Mouse (Mus musculus) embryonic facial prominence, embryonic 14.5 days (tissue): ENCODE data around the gene Snrnp25. TPM values are rescaled to one million over a fixed set of nuclear protein-coding genes. Genes with fewer than 3 reads are reported as not detected.
A peak's percentile ranks its signal among the peaks of the same experiment; 100 is the strongest.
"Not testable (repeated sequence)": the region's sequence is repeated elsewhere in the genome, so short reads cannot be mapped to it uniquely, and the experiment has no call there.

ENCODE experiments used
- ATAC-seq: fragments of 200-750 bp; cut with Nextera tagmentation; 2 replicates; pipeline ENCODE4 v1.8.0; 2017; ENCODE audit warnings: low read depth, moderate number of reproducible peaks, moderate TSS enrichment
- DNase-seq: peaks from one replicate; pipeline ENCODE4 v3.0.0-alpha.2; 2015; ENCODE audit warnings: low spot score
- H3K27ac ChIP-seq: fragments of 300-500 bp; sonication (generic); replicated peaks from 2 replicates; pipeline ENCODE4 v1.5.1; 2014; ENCODE audit warnings: low read depth, mild to moderate bottlenecking, low read length, moderate library complexity
- H3K27me3 ChIP-seq: fragments of 300-500 bp; sonication (generic); replicated peaks from 2 replicates; pipeline ENCODE4 v1.6.1; 2014; ENCODE audit warnings: low read length; ENCODE audit not compliant: control insufficient read depth, insufficient read depth
- H3K36me3 ChIP-seq: fragments of 300-500 bp; sonication (generic); 2 replicates; pipeline ENCODE4 v1.6.1; 2014; ENCODE audit warnings: low read length, mixed read lengths; ENCODE audit not compliant: control insufficient read depth, insufficient read depth
- H3K4me1 ChIP-seq: fragments of 300-500 bp; sonication (generic); 2 replicates; pipeline ENCODE4 v1.6.1; 2014; ENCODE audit warnings: antibody characterized with exemption, low read length; ENCODE audit not compliant: control insufficient read depth, insufficient read depth
- H3K4me2 ChIP-seq: fragments of 300-500 bp; sonication (generic); 2 replicates; pipeline ENCODE4 v1.6.1; 2014; ENCODE audit warnings: low read depth, mild to moderate bottlenecking, low read length, moderate library complexity, mixed read lengths
- H3K4me3 ChIP-seq: fragments of 300-500 bp; sonication (generic); 2 replicates; pipeline ENCODE4 v1.5.1; 2014; ENCODE audit warnings: low read depth, mild to moderate bottlenecking, low read length
- H3K9ac ChIP-seq: fragments of 300-500 bp; sonication (generic); 2 replicates; pipeline ENCODE4 v1.6.1; 2014; ENCODE audit warnings: low read depth, mild to moderate bottlenecking, low read length, moderate library complexity, mixed read lengths
- H3K9me3 ChIP-seq: fragments of 300-500 bp; sonication (generic); 2 replicates; pipeline ENCODE4 v1.6.1; 2016; ENCODE audit warnings: low read length; ENCODE audit not compliant: control insufficient read depth
- WGBS: fragments of 180-500 bp; shearing (Covaris S2); extraction: QIAGEN DNeasy Blood & Tissue Kit; methylation state at CpG from one replicate; pipeline ENCODE4 v1.1.7; 2014; 5-methylcytosine and 5-hydroxymethylcytosine counted together
- polyA plus RNA-seq: library from polyadenylated mRNA; unstranded; fragments of >200 nt; fragmentation: Nextera tagmentation; extraction: Ambion mirVana; gene quantifications from 2 replicates; pipeline ENCODE4 v1.2.1, GENCODE M21; 2014

The Snrnp25 gene
- polyA plus RNA-seq, 1 experiment from 2014 or later = 43.2 TPM

GRCm38 (mm10) chr11:32198256-32198955 is 6.8 kb upstream of the Snrnp25 start:
- H3K9me3 ChIP-seq = no peaks in the 10 kb centered on the region
- no peaks in the 10 kb centered on the region for H3K4me1 ChIP-seq
- H3K4me2 ChIP-seq = no peak overlapping the region
- H3K27ac ChIP-seq = no peak overlapping the region
- H3K4me3 ChIP-seq = no peak overlapping the region
- H3K36me3 ChIP-seq = no peaks in the 10 kb centered on the region
- no peak for ATAC-seq
- no peaks in the 10 kb centered on the region for H3K27me3 ChIP-seq
- H3K9ac ChIP-seq = no peak overlapping the region
- WGBS = 69% methylated on average over 13 of the region's 14 CpGs
- no peak for DNase-seq

- DNase-seq (no peak), ATAC-seq (peak; percentile 63; the same call in 1 of the 2 replicates)
- Histone ChIP-seq H3K27me3 (no peaks in the 10 kb centered on the region), H3K27ac (no peak overlapping the region), H3K9me3 (no peaks in the 10 kb centered on the region), H3K4me1 (no peaks in the 10 kb centered on the region), H3K36me3 (no peaks in the 10 kb centered on the region), H3K4me3 (no peak overlapping the region), H3K9ac (no peak overlapping the region), H3K4me2 (no peak overlapping the region)
- 42% methylated on average over 6 of the region's 6 CpGs for WGBS
Observed at GRCm38 (mm10) chr11:32199230-32199629, 6.0 kb upstream of the Snrnp25 start.

GRCm38 (mm10) chr11:32200075-32200601 is 5.1 kb upstream of the Snrnp25 start, which contains the start of gene Il9r:
Gene Il9r, minus strand, starts transcription at chr11:32200279.
- Histone ChIP-seq H3K4me3 (no peak within 1 kb of the TSS), H3K27me3 (no peaks in the 10 kb centered on the region), H3K9me3 (no peaks in the 10 kb centered on the region), H3K36me3 (no peaks in the 10 kb centered on the region), H3K4me2 (no peak within 1 kb of the TSS), H3K4me1 (no peaks in the 10 kb centered on the region), H3K9ac (no peak within 1 kb of the TSS), H3K27ac (no peak within 1 kb of the TSS)
- 72% methylated on average over 10 of the region's 10 CpGs for WGBS
- DNase-seq = no peak
- ATAC-seq = no peak

GRCm38 (mm10) chr11:32200992-32201391 is 4.2 kb upstream of the Snrnp25 start:
- H3K4me3 ChIP-seq, H3K4me1 ChIP-seq, H3K9ac ChIP-seq, DNase-seq, H3K27me3 ChIP-seq, ATAC-seq, H3K4me2 ChIP-seq, H3K36me3 ChIP-seq, H3K27ac ChIP-seq, H3K9me3 ChIP-seq: not testable (repeated sequence)
- WGBS = 56% methylated on average over 1 of the region's 1 CpGs

- Histone ChIP-seq H3K27me3 (no peaks in the 10 kb centered on the region), H3K4me2 (no peak overlapping the region), H3K27ac (no peak overlapping the region), H3K9me3 (no peaks in the 10 kb centered on the region), H3K4me3 (no peak overlapping the region), H3K36me3 (no peaks in the 10 kb centered on the region), H3K9ac (no peak overlapping the region), H3K4me1 (no peaks in the 10 kb centered on the region)
- no peak for DNase-seq
- 76% methylated on average over 11 of the region's 11 CpGs for WGBS
- ATAC-seq = no peak
Observed at GRCm38 (mm10) chr11:32201922-32202685, 3.1 kb upstream of the Snrnp25 start.

- H3K27me3 ChIP-seq = no peaks in the 10 kb centered on the region
- ATAC-seq = no peak
- H3K9me3 ChIP-seq = no peaks in the 10 kb centered on the region
- H3K27ac ChIP-seq = no peak overlapping the region
- no peak overlapping the region for H3K4me2 ChIP-seq
- H3K9ac ChIP-seq = no peak overlapping the region
- H3K4me1 ChIP-seq = no peaks in the 10 kb centered on the region
- WGBS = 80% methylated on average over 8 of the region's 9 CpGs
- H3K36me3 ChIP-seq = peaks cover 84% of the 10 kb centered on the region
- no peak overlapping the region for H3K4me3 ChIP-seq
- no peak for DNase-seq
Observed at GRCm38 (mm10) chr11:32210623-32211022, 5.4 kb downstream of the Snrnp25 start.

GRCm38 (mm10) chr11:32215372-32216162 is 10.4 kb downstream of the Snrnp25 start:
- Histone ChIP-seq H3K4me1 (peaks cover 10% of the 10 kb centered on the region), H3K9ac (no peak overlapping the region), H3K36me3 (peaks cover 59% of the 10 kb centered on the region), H3K4me2 (no peak overlapping the region), H3K4me3 (no peak overlapping the region), H3K27ac (no peak overlapping the region), H3K9me3 (no peaks in the 10 kb centered on the region), H3K27me3 (no peaks in the 10 kb centered on the region)
- DNase-seq (no peak), ATAC-seq (no peak)
- 92% methylated on average over 18 of the region's 18 CpGs for WGBS

GRCm38 (mm10) chr11:32216851-32217250 is 11.6 kb downstream of the Snrnp25 start:
- Histone ChIP-seq H3K9ac (no peak overlapping the region), H3K27ac (no peak overlapping the region), H3K36me3 (peaks cover 46% of the 10 kb centered on the region), H3K27me3 (no peaks in the 10 kb centered on the region), H3K9me3 (no peaks in the 10 kb centered on the region), H3K4me2 (no peak overlapping the region), H3K4me3 (no peak overlapping the region), H3K4me1 (peaks cover 15% of the 10 kb centered on the region)
- WGBS = 25% methylated on average over 8 of the region's 8 CpGs
- peak; percentile 82 for DNase-seq
- no peak; the same call in 1 of the 2 replicates for ATAC-seq
